Mouse (Mus musculus): ENCODE results near the gene Pde9a. TPM values are rescaled to one million over a fixed set of nuclear protein-coding genes. Genes with fewer than 3 reads are reported as not detected.

The Pde9a gene
- polyA plus RNA-seq, 1 experiment from 2014 or later: 34.9 TPM

GRCm38 (mm10) chr17:31435934-31436813 lies 50.2 kb downstream of the Pde9a start:
- Histone ChIP-seq H3K9me3 (replicated peaks) (no peaks in the 10 kb centered on the region), H3K27ac (no peak overlapping the region)
- WGBS: 61% methylated on average over 13 of the region's 13 CpGs

GRCm38 (mm10) chr17:31436814-31437406 lies 50.9 kb downstream of the Pde9a start:
- ATAC-seq (replicated peaks; ENCODE audit: low FRiP score): no peak
- Histone ChIP-seq H3K27me3 (no peaks in the 10 kb centered on the region), H3K4me2 (no peak overlapping the region), H3K4me3 (replicated peaks) (no peak overlapping the region), H3K27ac (no peak overlapping the region), H3K36me3 (no peaks in the 10 kb centered on the region), H3K4me1 (peaks cover 42% of the 10 kb centered on the region), H3K9ac (no peak overlapping the region), H3K9me3 (replicated peaks) (no peaks in the 10 kb centered on the region)
- WGBS: 72% methylated on average over 4 of the region's 5 CpGs

More at GRCm38 (mm10) chr17:31435934-31436813, 50.2 kb downstream of the Pde9a start:
- no peak for ATAC-seq (replicated peaks; ENCODE audit: low FRiP score)
- peaks cover 47% of the 10 kb centered on the region for H3K4me1 ChIP-seq
- H3K4me2 ChIP-seq: no peak overlapping the region
- no peaks in the 10 kb centered on the region for H3K36me3 ChIP-seq
- H3K9ac ChIP-seq: no peak overlapping the region
- H3K4me3 ChIP-seq (replicated peaks): no peak overlapping the region
- no peaks in the 10 kb centered on the region for H3K27me3 ChIP-seq

DNA sequence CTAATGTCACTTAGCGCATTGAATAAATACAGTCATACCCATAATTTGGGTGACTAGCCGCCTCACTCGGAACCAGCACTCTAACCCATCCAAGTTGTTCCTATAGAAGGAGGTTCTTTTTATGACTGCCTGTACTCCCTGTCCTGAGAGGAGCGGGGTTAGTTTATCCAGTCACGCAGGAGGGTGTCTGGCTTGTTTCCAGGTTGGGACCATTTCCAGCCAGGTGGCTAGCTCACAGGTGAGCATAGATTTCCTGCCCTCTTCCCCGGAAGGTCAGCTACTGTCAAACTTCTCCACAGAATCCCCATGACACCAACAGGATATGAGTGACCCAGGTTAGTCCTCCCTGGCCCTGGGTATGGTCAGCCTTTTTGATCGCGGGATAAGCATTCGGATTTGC lies 51.5 kb downstream of the Pde9a start:
- Histone ChIP-seq H3K36me3 (no peaks in the 10 kb centered on the region), H3K27me3 (no peaks in the 10 kb centered on the region), H3K4me3 (replicated peaks) (no peak overlapping the region), H3K4me2 (no peak overlapping the region), H3K9ac (no peak overlapping the region), H3K27ac (no peak overlapping the region), H3K9me3 (replicated peaks) (no peaks in the 10 kb centered on the region), H3K4me1 (peaks cover 37% of the 10 kb centered on the region)
- no peak for ATAC-seq (replicated peaks; ENCODE audit: low FRiP score)
- WGBS: 90% methylated on average over 9 of the region's 9 CpGs

DNA sequence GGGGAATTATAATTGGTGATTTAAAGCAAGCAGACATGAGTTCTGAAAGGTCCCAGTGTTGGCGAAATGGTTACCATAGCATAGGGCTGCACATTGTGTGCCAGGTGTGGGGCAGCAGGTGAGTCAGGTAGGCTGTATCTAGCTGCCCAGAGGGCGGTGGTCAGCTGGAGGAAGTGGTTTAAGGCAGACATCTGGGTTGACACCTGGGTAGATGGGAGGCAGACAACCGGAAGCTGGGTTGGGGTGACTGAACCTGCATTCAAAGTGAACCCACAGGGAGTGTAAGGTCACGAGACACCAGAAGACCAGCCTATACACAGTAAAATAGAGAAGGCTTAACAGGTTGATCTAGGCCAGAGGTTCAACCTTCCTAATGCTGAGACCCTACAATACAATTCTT lies 54.0 kb downstream of the Pde9a start:
- Histone ChIP-seq H3K27ac (no peak overlapping the region), H3K4me1 (peaks cover 31% of the 10 kb centered on the region), H3K9ac (no peak overlapping the region), H3K36me3 (0 out of 2 replicates have a peak, but pooled peaks cover 3% of the 10 kb centered on the region), H3K9me3 (replicated peaks) (no peaks in the 10 kb centered on the region), H3K4me3 (replicated peaks) (no peak overlapping the region), H3K27me3 (peaks cover 2% of the 10 kb centered on the region), H3K4me2 (no peak overlapping the region)
- ATAC-seq (replicated peaks; ENCODE audit: low FRiP score): no peak
- 76% methylated on average over 4 of the region's 4 CpGs for WGBS

GRCm38 (mm10) chr17:31442513-31442912 lies 56.5 kb downstream of the Pde9a start:
- Histone ChIP-seq H3K4me3 (replicated peaks) (no peak overlapping the region), H3K9me3 (replicated peaks) (no peaks in the 10 kb centered on the region), H3K27me3 (peaks cover 2% of the 10 kb centered on the region), H3K36me3 (peaks cover 11% of the 10 kb centered on the region; the same call in 1 of the 2 replicates), H3K9ac (no peak overlapping the region), H3K4me2 (no peak overlapping the region), H3K4me1 (peaks cover 25% of the 10 kb centered on the region), H3K27ac (no peak overlapping the region)
- no peak for ATAC-seq (replicated peaks; ENCODE audit: low FRiP score)
- 49% methylated on average over 8 of the region's 8 CpGs for WGBS

GRCm38 (mm10) chr17:31444251-31444650 lies 58.2 kb downstream of the Pde9a start:
- no peak overlapping the region for H3K4me2 ChIP-seq
- 66% methylated on average over 7 of the region's 7 CpGs for WGBS
- H3K27ac ChIP-seq: no peak overlapping the region
- no peaks in the 10 kb centered on the region for H3K9me3 ChIP-seq (replicated peaks)
- ATAC-seq (replicated peaks; ENCODE audit: low FRiP score): no peak
- H3K9ac ChIP-seq: no peak overlapping the region
- H3K4me3 ChIP-seq (replicated peaks): no peak overlapping the region
- peaks cover 2% of the 10 kb centered on the region for H3K27me3 ChIP-seq
- peaks cover 25% of the 10 kb centered on the region for H3K4me1 ChIP-seq
- peaks cover 15% of the 10 kb centered on the region; the same call in 1 of the 2 replicates for H3K36me3 ChIP-seq

DNA sequence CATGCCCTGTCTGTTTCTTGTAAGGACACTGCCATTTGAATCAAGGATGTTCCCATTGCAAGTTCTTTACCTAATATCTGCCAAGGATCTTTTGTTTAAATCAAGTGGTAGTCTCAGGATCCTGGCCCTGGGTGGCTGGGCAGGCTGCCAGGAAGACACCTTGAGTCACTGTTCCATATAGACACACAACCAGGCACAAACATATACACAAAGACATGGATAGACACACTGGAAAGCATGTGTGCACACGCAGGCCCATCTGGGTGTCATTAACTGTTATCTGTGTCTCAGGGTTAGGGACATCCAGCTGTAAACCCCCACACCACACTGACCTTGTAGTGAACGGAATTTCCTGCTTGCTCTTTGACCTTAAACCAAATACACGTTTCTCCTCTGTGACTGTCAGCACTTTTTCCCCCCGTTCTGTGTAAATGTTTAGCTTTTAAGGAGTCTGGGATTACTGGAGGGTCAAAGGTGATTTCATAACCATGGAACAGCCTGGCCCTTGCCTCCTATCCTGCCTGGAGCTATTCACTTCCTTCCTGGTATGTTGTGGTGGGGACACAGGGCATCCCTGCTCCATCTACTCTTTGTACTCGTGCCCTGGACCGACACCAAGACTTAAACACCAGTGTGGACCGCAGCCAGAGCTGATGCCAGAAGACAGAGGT lies 59.2 kb downstream of the Pde9a start:
- no peak overlapping the region for H3K4me2 ChIP-seq
- ATAC-seq (replicated peaks; ENCODE audit: low FRiP score): 0 out of 2 replicates have a peak, but pooled peaks have one; percentile 46
- H3K4me3 ChIP-seq (replicated peaks): no peak overlapping the region
- 33% methylated on average over 7 of the region's 7 CpGs for WGBS
- H3K9ac ChIP-seq: no peak overlapping the region
- H3K36me3 ChIP-seq: peaks cover 15% of the 10 kb centered on the region; the same call in 1 of the 2 replicates
- peaks cover 27% of the 10 kb centered on the region for H3K4me1 ChIP-seq
- 0 out of 2 replicates have a peak overlapping the region, but pooled peaks have one; percentile 41 for H3K27ac ChIP-seq
- H3K27me3 ChIP-seq: peaks cover 2% of the 10 kb centered on the region
- no peaks in the 10 kb centered on the region for H3K9me3 ChIP-seq (replicated peaks)

- WGBS: 81% methylated on average over 5 of the region's 5 CpGs
- Histone ChIP-seq H3K9me3 (replicated peaks) (no peaks in the 10 kb centered on the region), H3K4me2 (no peak overlapping the region), H3K36me3 (peaks cover 15% of the 10 kb centered on the region; the same call in 1 of the 2 replicates), H3K9ac (no peak overlapping the region), H3K4me3 (replicated peaks) (no peak overlapping the region), H3K4me1 (peaks cover 34% of the 10 kb centered on the region), H3K27me3 (peaks cover 2% of the 10 kb centered on the region; the same call in 1 of the 2 replicates), H3K27ac (no peak overlapping the region)
- no peak for ATAC-seq (replicated peaks; ENCODE audit: low FRiP score)
These were observed 61.8 kb downstream of the Pde9a start for GRCm38 (mm10) chr17:31447766-31448165.

DNA sequence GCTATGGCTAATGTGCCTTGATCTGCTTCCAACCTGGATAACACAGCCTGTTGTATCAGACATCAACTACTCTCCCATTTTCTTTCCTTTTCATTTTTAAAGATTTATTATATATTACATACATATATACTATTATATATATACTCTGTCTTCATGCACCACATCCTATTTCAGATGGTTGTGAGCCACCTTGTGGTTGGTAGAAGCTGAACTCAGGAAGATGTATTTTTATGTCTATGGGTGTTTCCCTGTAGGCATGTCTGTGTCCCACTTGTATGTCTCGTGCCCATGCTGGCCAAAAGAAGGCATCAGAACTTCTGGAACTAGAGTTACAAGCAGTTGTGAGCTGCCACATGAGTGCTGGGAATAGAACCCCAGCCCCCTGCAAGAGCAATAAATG lies 62.5 kb downstream of the Pde9a start:
- H3K9ac ChIP-seq: no peak overlapping the region
- no peak for ATAC-seq (replicated peaks; ENCODE audit: low FRiP score)
- H3K4me1 ChIP-seq: peaks cover 29% of the 10 kb centered on the region
- H3K27ac ChIP-seq: no peak overlapping the region
- 84% methylated on average over 1 of the region's 1 CpGs for WGBS
- no peaks in the 10 kb centered on the region for H3K9me3 ChIP-seq (replicated peaks)
- peaks cover 15% of the 10 kb centered on the region; the same call in 1 of the 2 replicates for H3K36me3 ChIP-seq
- no peak overlapping the region for H3K4me2 ChIP-seq
- H3K27me3 ChIP-seq: no peaks in the 10 kb centered on the region
- no peak overlapping the region for H3K4me3 ChIP-seq (replicated peaks)

DNA sequence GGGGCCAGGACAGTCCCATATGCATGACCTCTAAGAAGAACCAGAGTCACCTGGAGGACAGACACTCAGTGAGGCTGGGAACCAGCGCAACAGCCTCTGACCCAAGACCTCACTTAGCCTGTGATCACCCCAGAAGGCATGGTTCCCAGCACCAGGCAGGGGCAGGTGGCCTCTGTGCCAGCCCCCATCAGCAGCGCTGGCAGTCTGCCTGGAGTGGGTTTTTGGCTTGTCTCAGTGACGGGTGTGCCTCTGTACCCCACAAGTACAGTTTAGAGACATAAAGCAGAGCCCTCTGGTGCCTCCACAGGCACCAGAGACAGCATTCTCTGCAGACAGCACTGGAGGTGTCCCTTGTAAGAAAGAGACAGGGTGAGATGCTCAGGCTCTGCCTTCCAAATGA lies 64.2 kb downstream of the Pde9a start:
- H3K4me1 ChIP-seq: peaks cover 15% of the 10 kb centered on the region
- no peaks in the 10 kb centered on the region for H3K9me3 ChIP-seq (replicated peaks)
- no peak overlapping the region for H3K4me3 ChIP-seq (replicated peaks)
- peaks cover 13% of the 10 kb centered on the region for H3K36me3 ChIP-seq
- no peak overlapping the region for H3K9ac ChIP-seq
- no peaks in the 10 kb centered on the region for H3K27me3 ChIP-seq
- ATAC-seq (replicated peaks; ENCODE audit: low FRiP score): no peak
- H3K4me2 ChIP-seq: no peak overlapping the region
- no peak overlapping the region for H3K27ac ChIP-seq
- 81% methylated on average over 3 of the region's 3 CpGs for WGBS

DNA sequence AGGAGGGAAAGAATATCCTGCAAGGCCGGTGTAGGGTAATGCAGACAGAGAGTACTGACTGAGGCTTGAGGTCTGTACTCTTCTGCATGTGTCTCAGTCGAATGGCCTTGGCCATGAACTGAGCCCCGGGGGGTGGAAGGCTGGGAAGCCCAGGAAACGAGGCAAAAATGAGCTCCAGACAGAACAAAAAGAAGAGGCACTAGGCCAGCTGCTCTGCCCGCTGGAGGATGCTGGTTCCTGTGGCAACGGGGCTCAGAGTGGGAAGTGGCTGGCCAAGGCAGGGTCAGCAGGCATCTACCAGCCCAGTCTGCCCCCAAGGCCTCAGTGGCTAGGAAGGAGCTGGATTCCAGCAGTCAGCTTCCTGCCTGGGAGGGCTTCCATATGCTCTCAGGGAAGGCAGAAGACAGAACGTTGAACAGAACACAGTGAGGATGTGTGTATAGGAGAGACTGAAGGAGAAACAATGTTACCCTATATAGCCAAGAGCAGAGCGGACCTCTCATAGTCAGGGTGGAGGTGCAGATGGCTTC lies 65.2 kb downstream of the Pde9a start:
- peaks cover 24% of the 10 kb centered on the region for H3K36me3 ChIP-seq
- H3K9me3 ChIP-seq (replicated peaks): no peaks in the 10 kb centered on the region
- 52% methylated on average over 8 of the region's 8 CpGs for WGBS
- no peak for ATAC-seq (replicated peaks; ENCODE audit: low FRiP score)
- peaks cover 17% of the 10 kb centered on the region for H3K4me1 ChIP-seq
- H3K4me3 ChIP-seq (replicated peaks): no peak overlapping the region
- H3K27me3 ChIP-seq: no peaks in the 10 kb centered on the region
- no peak overlapping the region for H3K9ac ChIP-seq
- H3K27ac ChIP-seq: peak overlapping the region; percentile 78
- no peak overlapping the region for H3K4me2 ChIP-seq

All from kidney, embryonic 15.5 days (tissue).